Mouse (Mus musculus) adrenal gland, adult 2 months (tissue): ENCODE data around the gene Scgb1a1. TPM values are rescaled to one million over a fixed set of nuclear protein-coding genes. Genes with fewer than 3 reads are reported as not detected.
"Not testable (repeated sequence)": the region's sequence is repeated elsewhere in the genome, so short reads cannot be mapped to it uniquely, and the experiment has no call there.

Experiments used
- DNase-seq: peaks from one replicate; pipeline ENCODE4 v3.0.0; 2021
- polyA plus RNA-seq: library from polyadenylated mRNA; depleted of rRNA; stranded (reverse); fragments of >200 nt; gene quantifications from 2 replicates; pipeline ENCODE4 v1.2.3, GENCODE M21; 2012
- total RNA-seq, 2 experiments: library from RNA; stranded (reverse); gene quantifications; 2 replicates each; pipeline ENCODE4 v1.2.3; 2021

The Scgb1a1 gene
- total and polyA plus RNA-seq, 3 experiments = not detected

- DNase-seq = peak; percentile 70
These were observed 12.7 kb upstream of the Scgb1a1 start for GRCm38 (mm10) chr19:9100297-9101061.

GRCm38 (mm10) chr19:9099751-9100150 is 12.0 kb upstream of the Scgb1a1 start:
- no peak for DNase-seq

- no peak for DNase-seq
These were observed 9.7 kb upstream of the Scgb1a1 start for GRCm38 (mm10) chr19:9097441-9097840.

- no peak for DNase-seq
These were observed 7.4 kb upstream of the Scgb1a1 start for GRCm38 (mm10) chr19:9095111-9095510.

- DNase-seq = no peak
These were observed 3.0 kb upstream of the Scgb1a1 start for GRCm38 (mm10) chr19:9090709-9091108.

GRCm38 (mm10) chr19:9090191-9090590 is 2.4 kb upstream of the Scgb1a1 start:
- no peak for DNase-seq

- DNase-seq = not testable (repeated sequence)
These were observed 3.9 kb downstream of the Scgb1a1 start for GRCm38 (mm10) chr19:9083892-9084291.

GRCm38 (mm10) chr19:9083010-9083355 is 4.8 kb downstream of the Scgb1a1 start:
- DNase-seq = no peak

GRCm38 (mm10) chr19:9082191-9083009 is 5.4 kb downstream of the Scgb1a1 start:
- DNase-seq = peak; percentile 87

GRCm38 (mm10) chr19:9081311-9082190 is 6.2 kb downstream of the Scgb1a1 start:
- no peak for DNase-seq

- DNase-seq = no peak
These were observed 7.8 kb downstream of the Scgb1a1 start for GRCm38 (mm10) chr19:9079916-9080315.

GRCm38 (mm10) chr19:9076982-9077660 is 10.6 kb downstream of the Scgb1a1 start:
- no peak for DNase-seq

- DNase-seq = no peak
These were observed 11.7 kb downstream of the Scgb1a1 start for GRCm38 (mm10) chr19:9076035-9076434.

- DNase-seq = no peak
These were observed 12.2 kb downstream of the Scgb1a1 start for GRCm38 (mm10) chr19:9075558-9075957.

- no peak for DNase-seq
These were observed 13.3 kb downstream of the Scgb1a1 start for GRCm38 (mm10) chr19:9074424-9074823.

- peak; percentile 36 for DNase-seq
These were observed 13.9 kb downstream of the Scgb1a1 start for GRCm38 (mm10) chr19:9073776-9074411.

- no peak for DNase-seq
These were observed 15.6 kb downstream of the Scgb1a1 start for GRCm38 (mm10) chr19:9072157-9072530.

GRCm38 (mm10) chr19:9071456-9072156 is 16.2 kb downstream of the Scgb1a1 start:
- DNase-seq = peak; percentile 55

- DNase-seq = no peak
These were observed 17.4 kb downstream of the Scgb1a1 start for GRCm38 (mm10) chr19:9070316-9070715.

- DNase-seq = no peak
These were observed 18.0 kb downstream of the Scgb1a1 start for GRCm38 (mm10) chr19:9069687-9070307.
